Mouse (Mus musculus): Measurements from ENCODE around the gene Psg22.

DNA sequence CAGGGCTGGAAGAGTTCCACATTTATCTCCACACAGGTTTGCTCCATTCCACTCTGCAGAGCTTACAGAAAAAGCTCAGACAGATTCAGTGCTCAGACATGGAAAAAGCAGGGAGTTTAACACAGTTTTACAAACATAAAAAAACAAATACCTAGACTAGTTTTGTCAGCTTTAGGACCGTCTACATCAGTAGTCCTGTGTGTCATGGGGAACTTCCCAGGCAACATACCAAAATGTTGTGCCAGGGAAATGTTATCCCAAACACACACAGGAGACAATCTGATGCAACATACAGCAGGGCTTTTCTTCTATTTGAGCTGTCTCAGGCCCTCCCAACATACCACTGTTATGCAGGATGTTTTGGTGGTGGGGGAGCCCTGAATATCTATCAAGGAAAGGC, 7.0 kb upstream of the Psg22 start:
- TF ChIP-seq CTCF (IDR thresholded peaks at IDR 0.05; ENCODE audit: low read depth, low read length): no peak
- no peak for TF ChIP-seq POLR2A (IDR thresholded peaks at IDR 0.05; ENCODE audit: insufficient read depth, low read length)

Measured in ES-Bruce4 (cell line).